Mouse (Mus musculus) activated CD4-positive, CD25-positive, alpha-beta regulatory T cell, adult 9 weeks (primary cell): Measurements from ENCODE around the gene Shld1. TPM values are rescaled to one million over a fixed set of nuclear protein-coding genes. Genes with fewer than 3 reads are reported as not detected.

ENCODE experiments used
- polyA plus RNA-seq: library from polyadenylated mRNA; unstranded; fragments of 100-300 nt; shearing (Covaris generic); gene quantifications from one replicate; pipeline ENCODE4 v1.2.1, GENCODE M21; 2017

Gene Shld1
- polyA plus RNA-seq, result 34.8 TPM

GRCm38 (mm10) chr2:132686756-132687737, at the start of gene Shld1:
Shld1 (plus strand) TSS chr2:132686931.

GRCm38 (mm10) chr2:132780978-132781377, 94.2 kb downstream of the Shld1 start, which contains the start of gene Chgb:
Chgb (plus strand) TSS chr2:132781278.

Other genes with a start within 250 kb of the Shld1 start
- 82.2 TPM for gene Gpcpd1, start 99.2 kb upstream of the Shld1 start, polyA plus RNA-seq
- gene Chgb, start 94.3 kb downstream of the Shld1 start, polyA plus RNA-seq, result not detected
- 45.8 TPM for gene Trmt6, start 129.1 kb downstream of the Shld1 start, polyA plus RNA-seq
- gene Mcm8, start 129.2 kb downstream of the Shld1 start, polyA plus RNA-seq, result 2.2 TPM
- 1.0 TPM for gene Crls1, start 159.7 kb downstream of the Shld1 start, polyA plus RNA-seq
- 0.22 TPM for gene Lrrn4, start 194.0 kb downstream of the Shld1 start, polyA plus RNA-seq